Mouse (Mus musculus): Measurements from ENCODE around the gene Trank1. TPM values are rescaled to one million over a fixed set of nuclear protein-coding genes. Genes with fewer than 3 reads are reported as not detected.

The Trank1 gene
- total RNA-seq, 2 experiments from 2014 or later = 220 TPM

DNA sequence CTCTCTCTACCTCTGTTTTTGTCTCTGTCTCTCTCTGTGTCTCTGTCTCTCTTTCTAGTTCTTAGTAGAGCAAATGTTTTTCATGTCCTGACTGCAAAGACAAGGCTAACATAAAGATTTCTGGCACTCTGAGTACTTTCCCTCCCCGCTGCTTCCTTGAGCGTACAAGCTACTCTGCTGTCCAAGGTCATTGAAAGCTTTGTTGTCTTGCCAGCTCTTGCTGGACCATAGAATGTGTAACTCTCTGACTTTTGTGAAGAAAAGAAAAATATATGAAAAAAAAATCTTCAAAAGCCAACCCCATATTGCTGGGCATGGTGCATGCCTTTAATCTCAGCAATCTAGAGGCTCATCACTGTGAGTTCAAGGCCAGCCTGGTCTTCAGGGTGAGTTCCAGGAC, 12.9 kb upstream of the Trank1 start:
- no peak for DNase-seq (ENCODE audit: low spot score in 2 of 2)

DNA sequence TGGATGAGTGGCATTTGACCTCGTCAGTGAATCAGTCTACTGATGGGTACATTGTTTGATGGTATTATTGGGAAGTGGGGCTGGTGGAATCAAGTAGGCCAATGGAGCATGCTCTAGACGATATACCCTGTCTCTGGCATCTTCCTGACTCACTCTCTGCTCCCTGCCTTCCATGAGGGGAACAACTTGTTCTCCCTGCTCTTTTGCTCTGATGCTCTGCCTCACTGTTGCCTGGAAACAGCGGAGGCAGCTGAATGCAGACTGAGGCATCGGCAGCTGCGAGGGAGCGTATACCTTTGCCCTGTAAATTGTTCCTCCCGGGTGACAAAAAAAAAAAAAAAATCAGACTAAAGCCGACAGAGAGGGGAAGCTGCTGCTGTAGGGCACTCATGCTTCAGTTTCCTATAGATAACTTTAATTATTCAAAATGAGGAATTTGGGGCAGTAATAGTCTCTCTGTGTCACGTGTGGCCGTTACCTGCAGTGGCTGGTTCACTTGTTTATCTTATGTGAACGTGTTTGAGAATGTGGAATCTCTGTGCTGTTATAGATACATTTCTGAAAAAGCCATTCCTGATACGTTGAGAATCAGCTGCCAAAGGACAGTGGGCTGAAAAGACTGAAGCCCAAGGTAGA, 9.2 kb upstream of the Trank1 start:
- peak in 1 of 2 experiments; percentile 77 for DNase-seq (ENCODE audit: low spot score in 2 of 2)

DNA sequence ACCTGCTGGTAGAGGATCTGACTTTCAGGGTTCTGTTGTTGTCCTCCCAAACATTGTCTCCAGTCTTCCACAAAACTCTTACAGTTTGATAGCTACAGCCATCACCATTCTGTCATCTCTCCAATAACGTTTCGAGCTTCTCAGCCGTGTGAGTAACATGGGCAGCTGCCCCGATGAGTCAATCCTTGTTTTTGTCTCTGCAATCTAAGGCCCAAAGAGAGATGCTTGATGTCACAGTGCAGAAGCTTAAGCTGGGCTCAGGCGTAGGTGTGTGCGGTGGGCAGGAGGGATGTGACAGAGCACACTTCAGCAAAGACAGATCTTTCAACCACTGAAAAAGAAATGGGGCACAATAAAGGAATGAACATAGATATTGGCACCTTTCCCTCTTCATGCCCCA, 7.5 kb upstream of the Trank1 start:
- peak; percentile 46 to 58 for DNase-seq (ENCODE audit: low spot score in 2 of 2)

DNA sequence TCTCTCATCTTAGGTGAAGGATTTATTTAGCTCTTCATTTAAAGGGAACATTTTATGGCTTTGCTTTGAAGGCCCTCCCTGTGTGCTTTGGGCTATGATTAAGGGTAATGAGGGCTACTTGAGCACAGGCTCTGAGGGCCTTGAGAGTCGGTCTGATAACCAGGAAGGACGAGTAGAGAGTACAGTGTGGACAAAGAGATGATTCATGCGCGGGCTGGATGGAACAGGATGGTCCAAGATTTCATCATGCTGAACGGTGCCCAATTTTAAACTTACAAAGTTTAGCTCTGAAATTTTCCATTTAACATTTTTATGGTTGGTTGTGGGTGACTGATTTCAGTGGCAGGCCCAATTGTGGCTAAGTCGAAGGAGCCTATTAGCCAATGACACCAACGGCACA, 5.4 kb upstream of the Trank1 start:
- DNase-seq (ENCODE audit: low spot score in 2 of 2) = no peak

DNA sequence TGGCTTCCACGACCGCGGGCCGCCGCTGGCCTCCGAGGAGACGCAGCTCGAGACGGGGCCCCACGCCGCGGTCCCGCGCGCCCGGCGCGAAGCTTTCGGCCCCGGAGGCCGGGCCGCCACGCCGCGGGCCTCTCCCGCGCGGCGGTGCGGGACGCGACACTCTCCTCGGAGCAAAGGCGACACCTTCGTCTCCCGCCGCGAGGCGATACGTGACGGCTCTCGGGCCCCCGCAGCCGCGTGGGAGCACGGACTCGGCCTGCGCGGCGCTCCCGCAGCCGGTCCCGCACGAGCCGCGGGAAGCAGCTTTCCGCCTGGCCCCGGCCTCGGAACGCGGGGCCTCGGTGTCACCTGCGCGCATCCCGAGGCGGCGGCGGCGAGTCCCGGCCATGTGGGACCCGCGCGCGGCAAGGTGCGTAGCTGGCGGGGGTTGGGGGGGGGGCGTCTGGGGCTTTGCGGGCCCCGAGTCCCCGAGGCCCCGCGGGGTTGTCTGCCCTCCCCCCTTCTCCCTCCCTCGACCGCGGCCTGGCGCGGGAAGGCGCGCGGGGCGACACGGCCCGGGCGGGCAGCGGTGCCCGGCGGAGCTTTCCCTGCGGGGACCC, 403 bp downstream of the Trank1 start:
- peak in 1 of 2 experiments; percentile 43 for DNase-seq (ENCODE audit: low spot score in 2 of 2)

DNA sequence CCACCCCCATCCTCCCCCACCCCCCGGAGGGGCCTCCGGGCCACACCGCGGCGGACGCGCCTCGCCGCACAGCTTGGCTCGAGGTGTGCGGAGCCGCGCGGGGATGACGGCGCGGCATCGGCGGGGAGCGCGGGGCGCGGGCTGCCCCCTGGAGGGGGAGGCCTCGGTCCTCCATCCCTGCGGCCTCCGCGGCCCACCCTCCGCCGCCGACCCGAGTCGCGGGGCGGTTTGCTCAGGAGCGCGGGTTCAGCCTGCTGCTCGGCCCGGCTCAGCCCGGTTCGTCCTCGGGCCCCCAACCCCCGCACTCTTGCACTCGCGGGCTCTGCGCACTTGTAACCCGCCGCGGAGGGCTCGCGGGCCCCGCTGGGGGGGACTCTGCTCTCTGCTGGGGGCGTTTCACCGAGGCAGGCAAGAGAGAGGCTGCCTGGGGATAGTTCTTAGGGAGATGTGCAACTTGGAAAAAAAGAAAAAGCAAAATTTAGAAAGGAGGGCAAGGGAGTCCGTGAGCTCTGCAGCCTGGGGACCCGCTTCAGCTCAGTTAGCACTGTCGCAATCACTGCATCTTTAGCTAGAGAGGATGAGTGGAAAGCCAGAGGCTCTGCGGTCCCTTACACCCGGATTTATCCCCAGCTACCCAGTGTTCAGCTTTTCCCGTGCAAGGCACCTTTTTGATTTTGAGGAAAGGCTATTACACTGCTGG, 1.1 kb downstream of the Trank1 start:
- DNase-seq (ENCODE audit: low spot score in 2 of 2) = peak in 1 of 2 experiments; percentile 38

DNA sequence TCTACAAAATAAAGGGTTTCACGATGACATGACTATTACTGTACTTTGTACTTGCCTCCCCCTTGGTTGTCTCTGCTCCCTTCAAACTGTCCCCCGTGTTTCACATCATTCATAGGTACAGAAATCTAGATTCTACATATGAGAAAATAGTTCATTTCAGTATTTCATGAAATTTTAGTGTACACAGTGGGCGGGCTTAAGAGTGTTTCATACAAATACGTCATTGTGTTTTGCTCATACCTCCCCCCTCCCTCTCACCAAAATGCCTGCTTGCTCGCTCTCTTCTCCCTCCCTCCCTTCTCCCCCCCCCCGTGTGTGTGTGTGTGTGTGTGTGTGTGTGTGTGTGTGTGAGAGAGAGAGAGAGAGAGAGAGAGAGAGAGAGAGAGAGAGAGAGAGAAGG, 1.8 kb downstream of the Trank1 start:
- DNase-seq (ENCODE audit: low spot score in 2 of 2) = peak in 1 of 2 experiments; percentile 54

DNA sequence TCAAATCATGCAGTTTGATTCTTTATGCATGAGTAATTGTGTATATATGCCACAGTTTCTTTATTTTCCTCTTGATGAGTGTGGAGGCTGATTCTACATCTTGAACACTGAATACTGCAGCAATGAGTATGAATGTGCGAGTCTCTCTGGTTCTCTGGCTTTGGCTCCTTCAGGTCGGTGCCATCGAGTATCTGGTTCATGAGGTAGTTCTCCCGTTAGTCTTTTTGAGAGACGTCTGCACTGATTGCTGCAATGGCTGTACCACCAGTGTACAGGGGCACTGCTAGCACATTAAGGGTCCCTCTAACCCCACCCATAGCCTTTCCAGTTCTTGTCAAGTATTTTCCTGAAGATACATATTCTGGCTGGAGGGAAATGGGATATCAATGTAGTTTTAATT, 2.3 kb downstream of the Trank1 start:
- DNase-seq (ENCODE audit: low spot score in 2 of 2) = no peak

DNA sequence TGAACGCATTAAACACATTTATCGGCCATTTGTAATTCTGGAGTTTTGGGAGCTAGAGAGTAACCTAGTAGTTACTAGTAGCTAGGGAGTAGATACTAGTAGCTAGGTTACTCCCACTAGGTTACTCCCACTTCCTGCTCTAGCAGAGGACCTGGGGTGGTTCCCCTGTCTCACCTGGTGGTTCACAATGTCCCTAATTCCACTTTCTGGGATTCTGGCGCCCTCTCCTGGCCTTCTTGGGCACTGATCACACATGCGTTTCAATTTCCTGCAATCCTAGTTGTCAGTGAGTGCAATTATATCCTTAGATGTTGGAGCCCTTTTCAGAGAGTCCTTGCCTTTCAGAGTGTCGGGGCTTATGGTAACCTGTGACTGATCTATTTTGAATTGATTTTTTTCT, 2.7 kb downstream of the Trank1 start:
- peak; percentile 60 to 86 for DNase-seq (ENCODE audit: low spot score in 2 of 2)

DNA sequence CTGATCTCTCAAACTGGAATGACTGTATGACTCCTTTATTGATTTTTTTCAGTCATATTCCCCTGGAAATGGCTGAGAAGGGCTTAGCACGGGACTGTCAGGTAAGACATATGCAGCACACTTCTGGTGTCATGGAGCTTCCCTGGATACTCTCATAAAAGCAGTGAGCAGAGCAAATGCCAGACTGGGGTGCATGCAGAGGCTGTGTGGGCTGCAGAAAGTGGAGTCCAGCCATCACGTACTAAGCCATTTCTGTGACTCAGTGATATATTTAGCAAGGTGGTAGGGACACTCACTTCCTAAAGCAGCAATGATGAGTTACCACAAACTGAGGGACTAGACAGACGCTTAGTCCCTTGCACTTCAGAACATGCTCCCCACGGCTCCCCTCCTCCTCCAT, 9.4 kb downstream of the Trank1 start:
- DNase-seq (ENCODE audit: low spot score in 2 of 2) = no peak

DNA sequence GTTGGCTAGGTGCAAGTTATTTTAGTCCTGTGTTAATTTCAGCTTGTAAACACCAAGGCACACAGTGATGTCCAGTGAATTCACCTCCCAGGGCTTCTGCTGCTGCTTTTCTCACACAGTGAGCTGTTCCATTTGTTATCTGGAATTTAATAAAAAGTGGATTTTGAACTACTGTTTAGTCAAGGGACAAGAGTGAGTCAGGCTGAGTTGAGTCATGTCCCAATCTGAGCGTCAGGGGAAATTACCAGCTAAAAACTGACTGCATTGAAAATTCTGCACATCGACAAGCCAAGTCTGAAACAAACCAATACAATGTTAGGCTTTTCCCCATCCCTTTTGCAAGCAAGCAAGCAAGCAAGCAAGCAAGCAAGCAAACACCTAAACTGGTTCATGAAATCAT, 13.3 kb downstream of the Trank1 start:
- DNase-seq (ENCODE audit: low spot score in 2 of 2) = peak in 1 of 2 experiments; percentile 63

DNA sequence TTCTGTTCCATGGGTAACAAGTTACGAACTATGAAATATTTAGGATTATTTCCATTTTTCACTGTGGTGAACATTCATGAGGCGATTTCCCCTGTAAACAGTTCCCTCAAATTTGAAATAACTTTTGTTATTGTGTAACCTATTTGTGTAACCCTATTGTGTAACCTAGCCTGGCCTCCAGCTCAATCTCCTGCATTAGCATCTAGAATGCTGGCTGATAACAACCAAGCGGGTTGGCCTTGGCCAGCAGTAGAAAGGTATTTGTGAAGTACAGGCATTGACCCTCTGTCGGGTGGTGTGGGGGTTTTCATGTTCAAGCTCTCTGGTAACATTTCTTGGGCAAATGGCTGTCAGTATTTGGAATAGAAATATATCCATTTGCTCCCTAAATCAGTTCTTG, 18.3 kb downstream of the Trank1 start:
- DNase-seq (ENCODE audit: low spot score in 2 of 2) = no peak

DNA sequence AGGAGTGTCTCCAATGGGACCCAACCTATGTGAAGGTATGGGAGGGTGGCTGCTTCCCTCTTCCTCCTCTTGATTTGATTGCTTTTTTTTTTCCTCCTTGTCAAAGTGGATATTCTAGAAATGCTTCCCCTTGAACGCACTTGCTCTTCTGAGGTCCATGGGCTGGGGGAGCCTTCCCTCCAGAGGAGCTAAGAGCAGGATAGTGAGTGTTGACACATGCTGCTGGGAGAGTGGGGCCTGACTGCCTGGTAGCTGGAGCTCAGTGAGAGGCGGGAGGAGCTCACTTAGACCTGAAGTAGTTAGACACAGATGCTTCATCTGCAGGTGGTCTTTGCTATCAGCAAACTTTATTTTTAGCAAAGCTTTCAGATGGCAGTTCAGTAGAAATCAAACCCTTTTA, 22.3 kb downstream of the Trank1 start:
- DNase-seq (ENCODE audit: low spot score in 2 of 2) = no peak

DNA sequence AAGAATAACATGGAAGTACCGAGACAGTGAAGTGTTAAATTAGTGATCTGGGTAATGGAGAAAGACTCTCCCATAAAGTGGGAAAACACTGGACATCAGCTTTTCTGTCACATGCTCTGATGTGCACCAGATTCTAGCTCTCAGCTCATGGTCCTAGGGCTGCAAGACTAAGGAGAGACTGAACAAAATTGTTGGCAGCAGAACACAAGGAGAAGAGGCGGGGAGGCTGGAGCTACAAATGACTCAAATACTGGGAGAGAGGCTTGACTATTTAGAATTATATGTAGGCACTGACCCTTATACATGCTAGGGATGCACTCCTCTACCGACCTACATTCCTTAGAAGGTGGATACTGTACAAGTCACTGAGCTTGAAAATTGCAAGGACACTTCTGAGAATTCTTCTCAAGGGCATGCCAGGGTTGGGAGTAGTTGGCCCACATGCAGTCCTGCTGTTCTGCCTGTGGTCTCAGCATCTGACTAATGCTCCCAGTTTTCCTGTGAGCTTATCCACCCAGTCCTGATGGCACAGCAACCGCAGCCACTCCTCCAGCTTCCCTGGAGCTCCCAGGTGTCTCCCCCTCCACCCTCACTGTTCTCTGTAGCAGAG, 23.1 kb downstream of the Trank1 start:
- DNase-seq (ENCODE audit: low spot score in 2 of 2) = peak in 1 of 2 experiments; percentile 39

DNA sequence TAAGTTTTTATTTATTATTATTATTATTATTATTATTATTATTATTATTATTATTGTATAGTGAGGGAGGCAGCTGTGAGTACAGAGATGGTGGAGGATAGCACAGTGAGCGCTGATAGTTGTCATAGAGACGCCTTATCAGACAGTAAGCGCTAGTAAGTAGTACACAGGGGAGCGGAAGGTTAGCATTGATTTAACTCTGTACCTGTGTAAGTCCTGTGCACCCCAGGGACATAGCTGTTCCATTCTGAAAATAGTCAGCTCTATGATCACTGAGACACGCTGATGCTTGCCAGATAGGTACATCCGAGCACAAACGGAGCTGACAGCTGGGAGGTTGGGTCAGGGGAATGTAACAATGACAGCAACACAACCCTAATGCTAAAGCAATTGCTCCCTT, 39.7 kb downstream of the Trank1 start:
- DNase-seq (ENCODE audit: low spot score in 2 of 2) = no peak

DNA sequence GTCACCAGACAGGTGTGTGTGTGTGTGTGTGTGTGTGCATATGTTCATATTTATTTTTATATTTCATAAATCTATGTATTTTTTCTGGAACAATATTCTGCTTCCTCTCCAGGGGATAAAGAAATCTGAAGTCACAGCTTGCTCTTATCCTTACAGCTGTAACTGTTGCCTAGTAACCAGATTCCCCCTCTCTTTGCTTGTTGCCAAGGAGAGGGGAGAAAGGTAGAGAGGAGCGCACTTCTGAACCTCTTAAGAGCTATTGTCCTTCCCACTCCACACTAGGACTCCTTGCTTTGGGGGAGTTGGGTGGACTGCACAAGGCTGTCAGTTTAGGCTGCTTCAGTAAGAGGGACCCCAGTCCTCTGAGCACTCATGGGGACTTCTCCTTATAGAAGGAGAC, 40.1 kb downstream of the Trank1 start:
- DNase-seq (ENCODE audit: low spot score in 2 of 2) = no peak

DNA sequence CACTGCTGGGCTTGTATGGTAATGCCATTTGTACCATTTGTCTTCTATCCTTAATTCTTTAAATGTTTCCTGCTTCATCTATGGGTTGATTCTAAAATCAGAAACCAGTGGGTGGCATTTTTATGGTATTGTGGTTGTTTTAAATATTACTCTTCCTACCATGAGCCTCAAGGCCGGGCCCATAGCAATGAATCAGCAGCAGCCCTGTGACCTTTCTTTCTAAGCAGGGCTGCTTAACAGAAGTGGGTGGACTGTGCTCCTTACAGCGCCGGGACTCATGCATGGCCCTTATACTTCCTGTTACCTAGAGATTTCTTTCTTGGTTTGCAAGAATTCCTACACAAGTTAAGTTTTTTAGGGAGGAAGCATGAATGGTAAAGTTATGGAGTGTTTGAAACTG, 41.1 kb downstream of the Trank1 start:
- DNase-seq (ENCODE audit: low spot score in 2 of 2) = no peak

DNA sequence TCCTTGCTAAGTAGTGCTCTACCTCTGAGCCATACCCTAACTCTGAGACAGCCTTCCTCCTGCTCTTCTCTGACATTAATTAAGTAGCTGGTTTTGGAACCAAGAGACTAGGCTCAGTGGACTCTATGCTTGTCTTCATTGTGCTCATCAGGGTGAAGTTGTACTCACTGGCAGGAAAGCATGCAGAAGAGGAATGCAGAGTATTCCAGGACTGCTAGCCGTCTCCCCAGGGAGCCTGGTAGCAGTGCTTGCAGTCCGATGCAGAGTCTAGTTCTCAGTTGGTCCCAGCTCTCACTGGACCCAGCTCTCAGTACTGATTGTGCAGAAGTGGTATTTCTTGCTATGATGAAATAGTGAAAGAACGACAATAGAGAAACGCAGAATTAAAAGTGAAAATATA, 43.5 kb downstream of the Trank1 start:
- DNase-seq (ENCODE audit: low spot score in 2 of 2) = no peak

DNA sequence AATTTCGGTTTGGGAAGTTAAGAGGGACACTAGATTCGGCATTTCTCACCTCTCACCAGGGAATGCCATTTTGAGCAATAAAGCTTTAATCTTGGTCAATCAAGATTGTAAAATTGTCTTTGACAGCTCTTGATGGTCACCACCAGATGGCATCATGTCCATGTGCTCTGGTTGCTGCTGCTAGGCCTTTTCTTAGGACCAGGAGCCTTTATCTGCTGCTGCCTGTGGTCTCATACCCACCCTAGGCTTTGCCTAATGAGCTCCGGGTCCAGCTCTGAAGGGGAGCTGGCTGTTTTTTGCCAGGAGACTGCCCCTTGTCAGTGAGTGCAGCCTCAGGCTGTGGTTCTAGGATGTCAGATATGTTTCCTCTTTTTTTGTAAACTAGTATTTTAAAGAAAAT, 44.8 kb downstream of the Trank1 start:
- peak in 1 of 2 experiments; percentile 35 for DNase-seq (ENCODE audit: low spot score in 2 of 2)

DNA sequence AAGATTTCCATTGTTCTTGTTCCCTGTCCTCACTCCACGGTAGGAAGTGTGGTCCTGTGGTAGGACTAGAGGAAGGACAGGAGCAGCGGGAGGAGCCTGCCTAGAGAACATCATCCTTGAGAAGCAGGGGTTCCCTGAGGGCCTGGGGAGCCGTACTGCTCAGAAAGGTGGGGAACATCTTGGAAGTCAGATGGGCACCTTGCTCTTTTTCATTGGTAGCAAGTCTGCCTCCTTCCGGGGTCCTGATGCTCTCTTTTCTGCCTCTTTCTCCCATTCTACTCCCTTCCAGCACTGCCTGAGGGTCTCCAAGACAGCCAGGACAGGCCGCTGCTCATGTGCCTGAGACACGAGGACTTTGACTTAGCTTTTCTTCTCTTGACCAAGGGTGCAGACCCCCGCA, 52.1 kb downstream of the Trank1 start:
- no peak for DNase-seq (ENCODE audit: low spot score in 2 of 2)

DNA sequence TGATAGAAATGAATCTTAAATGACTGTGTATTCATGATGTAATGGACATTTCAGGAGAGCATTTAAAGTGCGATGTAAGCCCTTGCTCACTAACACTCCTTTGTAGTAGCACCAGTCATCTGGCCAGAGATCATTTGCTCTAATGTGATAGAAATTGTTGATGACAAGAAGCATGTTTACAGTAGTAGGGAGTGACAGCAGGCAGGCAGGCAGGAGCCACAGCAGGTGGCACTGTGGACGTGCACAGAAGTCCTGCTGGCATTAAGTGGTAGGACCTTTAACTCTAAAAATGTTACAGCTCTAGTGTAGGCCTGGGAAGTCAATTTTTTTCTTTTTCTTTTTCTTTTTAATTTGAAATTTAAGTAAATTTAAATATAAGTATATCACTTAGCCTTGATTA, 56.2 kb downstream of the Trank1 start:
- DNase-seq (ENCODE audit: low spot score in 2 of 2) = no peak

DNA sequence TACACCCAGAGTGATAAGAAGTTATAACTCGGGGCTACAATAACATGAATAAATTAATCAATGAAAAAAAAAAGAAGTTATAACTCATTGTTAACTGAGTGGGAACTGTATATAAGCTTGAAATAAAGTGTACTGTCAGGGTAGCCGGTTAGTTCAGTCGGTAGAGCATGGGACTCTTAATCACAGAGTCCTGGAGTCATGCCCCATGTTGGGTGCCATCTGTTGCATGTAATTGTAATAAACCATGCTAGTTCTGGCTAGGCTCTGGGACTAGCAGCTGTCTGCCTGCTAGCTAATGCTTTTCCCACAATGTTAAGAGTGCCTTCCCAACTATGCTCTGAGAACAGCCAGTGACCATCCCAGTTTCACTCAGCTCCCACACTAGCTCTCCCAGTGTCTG, 60.5 kb downstream of the Trank1 start:
- no peak for DNase-seq (ENCODE audit: low spot score in 2 of 2)

Data from layer of hippocampus, adult 18-20 months (tissue).